Mouse (Mus musculus): ENCODE measurements around the gene Bad. TPM values are rescaled to one million over a fixed set of nuclear protein-coding genes. Genes with fewer than 3 reads are reported as not detected.

Bad gene
- polyA plus RNA-seq, 2 experiments = 76.5 to 77.5 TPM

GRCm38 (mm10) chr19:6903031-6903430 lies 38.6 kb upstream of the Bad start:
- 82% methylated on average over 1 of the region's 1 CpGs for WGBS
- no peak overlapping the region for H3K4me2 ChIP-seq (replicated peaks; ENCODE audit: low read depth, low read length, severe bottlenecking)
- H3K4me1 ChIP-seq (ENCODE audit: control insufficient read depth, insufficient read depth, low read length) = peaks cover 7% of the 10 kb centered on the region
- H3K9me3 ChIP-seq (ENCODE audit: control insufficient read depth, low read length) = no peaks in the 10 kb centered on the region
- H3K27me3 ChIP-seq (ENCODE audit: control insufficient read depth, insufficient read depth, low read length) = no peaks in the 10 kb centered on the region
- no peak overlapping the region for H3K9ac ChIP-seq (ENCODE audit: low read depth, low read length, severe bottlenecking)
- H3K4me3 ChIP-seq (replicated peaks; ENCODE audit: low read length) = no peak overlapping the region
- ATAC-seq (ENCODE audit: low FRiP score, low read depth) (no peak), DNase-seq (ENCODE audit: low spot score) (no peak)
- H3K27ac ChIP-seq (replicated peaks; ENCODE audit: low read depth, low read length) = no peak overlapping the region
- no peak for TF ChIP-seq POLR2A (IDR thresholded peaks at IDR 0.05; ENCODE audit: borderline replicate concordance, extremely low read depth, insufficient read depth, insufficient read length)
- H3K36me3 ChIP-seq (ENCODE audit: control insufficient read depth, insufficient read depth, low read length) = peaks cover 22% of the 10 kb centered on the region; the same call in 1 of the 2 replicates

GRCm38 (mm10) chr19:6904846-6905245 lies 36.8 kb upstream of the Bad start:
- no peak for ATAC-seq (ENCODE audit: low FRiP score, low read depth)
- no peak for DNase-seq (ENCODE audit: low spot score)
- WGBS = 77% methylated on average over 2 of the region's 2 CpGs
- Histone ChIP-seq H3K4me2 (replicated peaks; ENCODE audit: low read depth, low read length, severe bottlenecking) (no peak overlapping the region), H3K4me3 (replicated peaks; ENCODE audit: low read length) (no peak overlapping the region), H3K9ac (ENCODE audit: low read depth, low read length, severe bottlenecking) (no peak overlapping the region), H3K27ac (replicated peaks; ENCODE audit: low read depth, low read length) (no peak overlapping the region), H3K27me3 (ENCODE audit: control insufficient read depth, insufficient read depth, low read length) (no peaks in the 10 kb centered on the region), H3K9me3 (ENCODE audit: control insufficient read depth, low read length) (no peaks in the 10 kb centered on the region), H3K36me3 (ENCODE audit: control insufficient read depth, insufficient read depth, low read length) (peaks cover 22% of the 10 kb centered on the region; the same call in 1 of the 2 replicates), H3K4me1 (ENCODE audit: control insufficient read depth, insufficient read depth, low read length) (peaks cover 12% of the 10 kb centered on the region)
- no peak for TF ChIP-seq POLR2A (IDR thresholded peaks at IDR 0.05; ENCODE audit: borderline replicate concordance, extremely low read depth, insufficient read depth, insufficient read length)

- WGBS = 91% methylated on average over 11 of the region's 11 CpGs
- no peak overlapping the region for H3K27ac ChIP-seq (replicated peaks; ENCODE audit: low read depth, low read length)
- H3K9ac ChIP-seq (ENCODE audit: low read depth, low read length, severe bottlenecking) = no peak overlapping the region
- no peak overlapping the region for H3K4me2 ChIP-seq (replicated peaks; ENCODE audit: low read depth, low read length, severe bottlenecking)
- no peaks in the 10 kb centered on the region for H3K9me3 ChIP-seq (ENCODE audit: control insufficient read depth, low read length)
- H3K36me3 ChIP-seq (ENCODE audit: control insufficient read depth, insufficient read depth, low read length) = peaks cover 22% of the 10 kb centered on the region; the same call in 1 of the 2 replicates
- no peak overlapping the region for H3K4me3 ChIP-seq (replicated peaks; ENCODE audit: low read length)
- H3K27me3 ChIP-seq (ENCODE audit: control insufficient read depth, insufficient read depth, low read length) = no peaks in the 10 kb centered on the region
- no peak for TF ChIP-seq POLR2A (IDR thresholded peaks at IDR 0.05; ENCODE audit: borderline replicate concordance, extremely low read depth, insufficient read depth, insufficient read length)
- DNase-seq (ENCODE audit: low spot score) (no peak), ATAC-seq (ENCODE audit: low FRiP score, low read depth) (no peak)
- peaks cover 12% of the 10 kb centered on the region for H3K4me1 ChIP-seq (ENCODE audit: control insufficient read depth, insufficient read depth, low read length)
These were observed 36.0 kb upstream of the Bad start for GRCm38 (mm10) chr19:6905498-6906159.

GRCm38 (mm10) chr19:6906199-6906598 lies 35.5 kb upstream of the Bad start:
- no peaks in the 10 kb centered on the region for H3K9me3 ChIP-seq (ENCODE audit: control insufficient read depth, low read length)
- no peak for ATAC-seq (ENCODE audit: low FRiP score, low read depth)
- DNase-seq (ENCODE audit: low spot score) = no peak
- H3K36me3 ChIP-seq (ENCODE audit: control insufficient read depth, insufficient read depth, low read length) = peaks cover 25% of the 10 kb centered on the region
- no peak overlapping the region for H3K9ac ChIP-seq (ENCODE audit: low read depth, low read length, severe bottlenecking)
- H3K27ac ChIP-seq (replicated peaks; ENCODE audit: low read depth, low read length) = no peak overlapping the region
- peaks cover 12% of the 10 kb centered on the region for H3K4me1 ChIP-seq (ENCODE audit: control insufficient read depth, insufficient read depth, low read length)
- H3K27me3 ChIP-seq (ENCODE audit: control insufficient read depth, insufficient read depth, low read length) = no peaks in the 10 kb centered on the region
- 87% methylated on average over 3 of the region's 3 CpGs for WGBS
- H3K4me3 ChIP-seq (replicated peaks; ENCODE audit: low read length) = no peak overlapping the region
- no peak overlapping the region for H3K4me2 ChIP-seq (replicated peaks; ENCODE audit: low read depth, low read length, severe bottlenecking)
- TF ChIP-seq POLR2A (IDR thresholded peaks at IDR 0.05; ENCODE audit: borderline replicate concordance, extremely low read depth, insufficient read depth, insufficient read length) = no peak

GRCm38 (mm10) chr19:6907094-6907493 lies 34.6 kb upstream of the Bad start:
- no peak overlapping the region for H3K4me3 ChIP-seq (replicated peaks; ENCODE audit: low read length)
- no peak for DNase-seq (ENCODE audit: low spot score)
- no peaks in the 10 kb centered on the region for H3K9me3 ChIP-seq (ENCODE audit: control insufficient read depth, low read length)
- 95% methylated on average over 8 of the region's 8 CpGs for WGBS
- peaks cover 34% of the 10 kb centered on the region for H3K36me3 ChIP-seq (ENCODE audit: control insufficient read depth, insufficient read depth, low read length)
- H3K4me2 ChIP-seq (replicated peaks; ENCODE audit: low read depth, low read length, severe bottlenecking) = no peak overlapping the region
- no peak overlapping the region for H3K9ac ChIP-seq (ENCODE audit: low read depth, low read length, severe bottlenecking)
- H3K27ac ChIP-seq (replicated peaks; ENCODE audit: low read depth, low read length) = no peak overlapping the region
- ATAC-seq (ENCODE audit: low FRiP score, low read depth) = no peak
- H3K4me1 ChIP-seq (ENCODE audit: control insufficient read depth, insufficient read depth, low read length) = peaks cover 12% of the 10 kb centered on the region
- H3K27me3 ChIP-seq (ENCODE audit: control insufficient read depth, insufficient read depth, low read length) = no peaks in the 10 kb centered on the region
- no peak for TF ChIP-seq POLR2A (IDR thresholded peaks at IDR 0.05; ENCODE audit: borderline replicate concordance, extremely low read depth, insufficient read depth, insufficient read length)

Measured in limb, embryonic 14.5 days (tissue).